Mouse (Mus musculus): ENCODE results near the gene 1700037H04Rik.

DNA sequence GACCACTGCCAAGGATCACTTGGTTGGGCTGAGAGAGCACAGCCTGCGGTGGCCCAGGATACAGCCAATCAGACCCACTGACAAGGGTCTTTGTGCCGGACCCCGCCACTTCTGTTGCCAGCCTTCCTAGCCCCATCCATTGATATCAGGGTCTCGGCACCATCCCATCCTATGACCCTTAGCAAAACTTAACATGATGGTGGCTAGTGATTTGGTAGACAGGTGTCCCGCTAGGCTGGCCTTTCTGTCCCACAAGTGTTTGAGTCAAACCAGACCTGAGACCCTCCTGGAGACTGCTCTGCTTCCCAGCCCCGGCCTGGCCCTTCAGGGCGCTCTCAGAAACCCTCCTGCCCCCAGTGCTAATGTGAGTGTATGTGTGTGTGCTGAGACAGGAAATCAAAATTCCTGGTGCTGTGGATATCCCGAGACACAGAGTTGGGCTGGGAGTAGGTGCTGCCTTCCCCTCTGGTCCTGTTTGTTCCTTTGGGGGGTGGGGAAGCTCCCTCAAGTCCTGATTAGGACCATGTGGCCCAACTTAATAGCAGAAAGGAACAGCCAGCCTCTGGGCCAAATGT lies 25.0 kb downstream of the 1700037H04Rik start:
- TF ChIP-seq EP300 (IDR thresholded peaks at IDR 0.05; ENCODE audit: low read depth) (no peak), CTCF (IDR thresholded peaks at IDR 0.05; ENCODE audit: low read depth) (no peak)

Measured in liver, postnatal 0 days (tissue).